In the genomic region with DNA sequence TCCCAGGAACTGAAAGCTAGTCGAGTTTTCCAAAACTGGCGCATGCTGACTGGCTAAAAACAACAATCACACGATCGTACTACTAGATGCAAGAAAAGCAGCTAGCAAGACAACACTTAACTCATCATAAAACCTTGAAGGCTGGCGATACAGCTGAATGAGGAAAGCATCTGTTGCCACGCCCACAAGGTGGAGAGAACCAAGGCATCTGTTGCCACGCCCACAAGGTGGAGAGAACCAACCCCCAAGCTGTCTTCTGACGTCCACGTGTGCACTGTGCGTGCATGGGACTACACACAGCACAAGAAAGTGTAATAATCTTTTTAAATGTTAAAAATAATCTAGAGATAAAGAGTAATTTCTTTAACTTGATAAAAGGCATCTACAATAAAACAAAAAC, we compare ENCODE assay signal across 26 mouse cellular contexts. TPM values are rescaled to one million over a fixed set of nuclear protein-coding genes. Genes with fewer than 3 reads are reported as not detected.
"Had no signal": no experiment of that assay in that cellular context is flagged by ENCODE, and none has a peak within 500 bp of the region (broad histone marks: within the 10 kb centered on the region; RNA-seq: fewer than 3 reads in every experiment).

No protein-coding gene starts in this region.

- ATAC-seq: hindbrain, embryonic 16.5 days; inflammation-experienced regulatory T-cells, adult 6 months; intestine, embryonic 15.5 days; intestine, postnatal 0 days; liver, embryonic 12.5 days had no signal

- H3K4me1 ChIP-seq: heart, embryonic 13.5 days; heart, embryonic 15.5 days; hindbrain, embryonic 12.5 days; intestine, embryonic 15.5 days; limb, embryonic 13.5 days; limb, embryonic 15.5 days; liver, embryonic 12.5 days had no signal

- DNase-seq: gastrocnemius, postnatal 14 days; gastrocnemius, postnatal 36 days; heart, adult 18-20 months; heart, postnatal 14 days; heart, postnatal 36 days; kidney, adult 18-20 months; kidney, postnatal 10 days; kidney, postnatal 25 days; kidney, postnatal 4 days had no signal

- H3K4me2 ChIP-seq: heart, embryonic 11.5 days; heart, embryonic 13.5 days; heart, embryonic 15.5 days; hindbrain, embryonic 12.5 days; hindbrain, embryonic 14.5 days; intestine, embryonic 15.5 days; limb, embryonic 13.5 days; limb, embryonic 15.5 days; liver, embryonic 12.5 days had no signal

- H3K27ac ChIP-seq: heart, embryonic 13.5 days; heart, embryonic 15.5 days; hindbrain, embryonic 12.5 days; hindbrain, embryonic 14.5 days; intestine, embryonic 15.5 days; layer of hippocampus, adult 2 months; left cerebral cortex, adult 2 months; limb, embryonic 13.5 days; limb, embryonic 15.5 days; liver, embryonic 12.5 days; liver, embryonic 14.5 days had no signal

- H3K9ac ChIP-seq: heart, embryonic 13.5 days; heart, embryonic 15.5 days; hindbrain, embryonic 12.5 days; hindbrain, embryonic 14.5 days; intestine, embryonic 15.5 days; limb, embryonic 13.5 days; limb, embryonic 15.5 days; liver, embryonic 12.5 days; liver, embryonic 14.5 days had no signal

- H3K36me3 ChIP-seq: heart, embryonic 13.5 days; heart, embryonic 15.5 days; hindbrain, embryonic 12.5 days; intestine, embryonic 15.5 days; limb, embryonic 13.5 days; limb, embryonic 15.5 days; liver, embryonic 12.5 days had no signal

- H3K9me3 ChIP-seq: heart, embryonic 15.5 days; hindbrain, embryonic 12.5 days; intestine, embryonic 15.5 days; limb, embryonic 13.5 days; limb, embryonic 15.5 days; liver, embryonic 12.5 days had no signal

- H3K4me3 ChIP-seq: heart, embryonic 13.5 days; heart, embryonic 15.5 days; hindbrain, embryonic 12.5 days; intestine, embryonic 15.5 days; layer of hippocampus, adult 2 months; left cerebral cortex, adult 2 months; limb, embryonic 13.5 days; limb, embryonic 15.5 days; liver, embryonic 12.5 days had no signal

- H3K27me3 ChIP-seq: heart, embryonic 13.5 days; heart, embryonic 15.5 days; hindbrain, embryonic 12.5 days; intestine, embryonic 15.5 days; limb, embryonic 13.5 days; limb, embryonic 15.5 days; liver, embryonic 12.5 days had no signal

RNA-seq across cellular contexts. Expression of a gene that starts 9.8 kb away (rescaled TPM):
- total RNA-seq: hematopoietic stem cell, adult 5-6 weeks had no signal
- polyA plus RNA-seq: liver, adult 2 months had no signal
